Mouse (Mus musculus) CD4-positive, CD25-positive, alpha-beta regulatory T cell, adult 9 weeks (primary cell): Measurements from ENCODE around the gene Izumo1. TPM values are rescaled to one million over a fixed set of nuclear protein-coding genes. Genes with fewer than 3 reads are reported as not detected.

Experiments
- polyA plus RNA-seq: library from polyadenylated mRNA; unstranded; fragments of 100-300 nt; shearing (Covaris generic); gene quantifications from one replicate; pipeline ENCODE4 v1.2.1, GENCODE M21; 2017

Izumo1 gene
- not detected for polyA plus RNA-seq

DNA sequence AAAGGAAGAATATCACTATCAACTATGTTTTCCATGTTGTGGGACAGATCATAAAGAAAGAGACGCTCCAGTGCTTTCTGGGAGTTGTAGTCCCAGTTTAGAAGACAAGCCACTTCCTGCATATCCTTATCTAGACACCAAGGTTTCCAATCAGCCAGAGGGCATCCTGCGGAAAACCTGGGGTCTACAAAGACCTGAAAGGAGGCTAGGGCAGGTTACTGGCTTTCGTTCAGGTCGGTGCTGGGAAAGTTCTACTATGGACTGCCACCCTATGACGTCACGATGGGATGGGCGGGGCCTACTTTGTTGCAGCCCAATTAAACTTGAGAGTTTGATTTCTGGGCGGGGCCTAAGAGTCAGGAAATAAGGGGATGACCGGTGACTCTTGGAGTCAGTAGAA lies at the start of gene Izumo1:
Gene Izumo1, plus strand, starts transcription at position 369 of the 400 bp plus-strand sequence.

DNA sequence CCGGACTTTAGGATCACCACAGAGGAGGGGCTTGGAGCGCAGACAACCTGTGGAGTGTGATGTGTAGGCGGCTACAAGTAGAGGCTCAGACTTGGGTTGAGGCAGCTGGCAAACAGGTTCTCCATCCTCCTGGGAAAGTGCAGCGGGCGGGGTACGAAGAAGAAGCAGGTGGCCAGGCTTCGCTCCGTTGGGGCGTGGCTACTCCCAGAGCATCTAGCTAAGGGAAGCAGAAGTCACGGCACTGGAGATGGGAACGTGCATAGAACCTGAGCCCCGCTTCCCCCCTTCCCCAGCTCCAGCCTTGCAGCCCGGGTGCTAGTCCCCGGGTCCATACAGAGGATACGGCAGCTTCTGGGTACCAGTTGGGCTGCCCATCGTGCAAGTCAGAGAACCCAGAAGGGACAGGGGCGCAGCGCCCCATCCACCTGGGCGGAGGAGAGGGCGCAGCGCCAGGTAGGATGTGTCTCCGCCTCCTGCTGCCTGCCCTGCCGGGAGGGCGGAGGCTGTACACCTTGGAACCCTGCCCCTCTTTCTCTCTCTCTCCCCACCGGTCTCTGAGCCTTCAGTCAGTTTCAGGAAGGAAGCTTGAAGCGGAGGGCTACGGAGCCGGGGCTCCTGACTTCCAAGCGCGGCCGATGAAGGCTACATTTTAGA lies 4.4 kb upstream of the Izumo1 start, which contains the start of gene Fut1:
Gene Fut1, plus strand, starts transcription at position 248 of the 654 bp plus-strand sequence.

DNA sequence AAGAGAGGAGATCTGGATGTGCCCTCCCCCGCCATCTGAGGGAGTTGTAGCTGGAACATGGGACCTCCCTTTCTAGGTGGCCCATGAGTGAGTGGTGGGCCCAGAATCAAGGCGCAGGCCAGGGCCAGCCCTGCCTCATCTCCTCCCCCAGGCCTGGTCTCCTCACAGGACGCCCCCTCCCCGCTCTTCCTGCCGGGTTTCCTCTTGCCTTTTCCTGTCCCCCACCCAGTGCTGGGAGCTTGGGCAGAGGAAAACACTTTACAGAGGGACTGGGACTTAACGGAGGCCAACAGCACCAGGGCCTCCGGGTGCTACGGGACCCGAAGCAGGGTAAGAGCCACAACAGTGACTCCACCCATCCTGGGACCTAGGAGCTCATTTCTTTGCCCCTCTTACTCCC lies 5.7 kb downstream of the Izumo1 start, which contains the start of gene Rasip1:
Gene Rasip1, plus strand, starts transcription at position 228 of the 400 bp plus-strand sequence.

DNA sequence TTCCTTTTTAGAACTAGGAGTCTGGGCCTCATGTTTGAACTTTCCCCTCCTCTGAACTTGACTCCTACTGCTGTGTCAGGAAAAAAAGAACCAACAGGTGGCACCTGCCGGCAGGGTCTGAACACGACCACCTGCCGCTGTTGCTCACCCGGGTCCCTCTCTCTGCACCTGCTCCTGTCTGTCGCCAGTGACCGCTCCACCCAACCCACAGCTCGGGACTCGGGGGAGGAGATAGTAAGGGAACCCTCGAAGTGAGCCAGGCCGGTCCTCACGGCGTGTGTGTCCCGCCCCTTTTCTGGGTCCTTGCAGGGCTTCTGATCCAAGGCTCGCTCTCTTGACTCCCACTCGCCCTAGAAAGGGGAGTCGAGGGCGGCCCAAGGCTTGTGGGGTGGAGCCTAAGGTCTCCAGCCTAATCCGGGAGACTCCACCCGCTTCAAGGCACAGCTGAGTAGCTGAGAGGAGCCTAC lies 18.0 kb downstream of the Izumo1 start, which contains the start of gene Mamstr:
Gene Mamstr, plus strand, starts transcription at position 417 of the 467 bp plus-strand sequence.

DNA sequence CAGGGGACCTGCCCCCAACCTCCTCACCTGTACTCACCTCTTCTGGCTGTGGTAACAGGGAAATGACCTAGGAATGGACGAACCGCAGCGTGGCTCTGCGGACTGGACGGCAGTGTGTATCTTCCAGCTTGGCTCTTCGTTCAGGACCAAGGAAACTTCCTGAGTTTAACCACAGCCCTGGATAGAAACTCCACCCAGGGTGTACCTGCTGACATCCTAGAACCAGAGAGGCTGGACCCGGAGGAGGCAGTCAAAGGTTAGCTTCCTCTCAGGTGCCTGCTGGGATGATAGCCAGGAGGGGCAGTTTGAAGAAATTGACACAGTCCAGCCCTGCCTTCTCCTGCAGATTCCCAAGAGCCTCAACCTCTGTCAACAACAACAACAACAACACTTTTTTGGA lies 44.5 kb downstream of the Izumo1 start, which contains the start of gene Fut2:
Gene Fut2, minus strand, starts transcription at position 234 of the 400 bp plus-strand sequence.

Other genes starting within 250 kb of the Izumo1 start
- gene Snrnp70, start 226.1 kb upstream of the Izumo1 start, polyA plus RNA-seq = 241 TPM
- not detected for gene Kcna7, start 216.2 kb upstream of the Izumo1 start, polyA plus RNA-seq
- gene Ntf5, start 208.1 kb upstream of the Izumo1 start, polyA plus RNA-seq = 0.41 TPM
- gene Lhb, start 201.0 kb upstream of the Izumo1 start, polyA plus RNA-seq = not detected
- gene Gys1, start 187.0 kb upstream of the Izumo1 start, polyA plus RNA-seq = 16.5 TPM
- 77.4 TPM for gene Ruvbl2, start 183.7 kb upstream of the Izumo1 start, polyA plus RNA-seq
- gene Ftl1, start 161.9 kb upstream of the Izumo1 start, polyA plus RNA-seq = 2,511 TPM
- 228 TPM for gene Bax, start 154.9 kb upstream of the Izumo1 start, polyA plus RNA-seq
- 1.4 TPM for gene Tulp2, start 139.9 kb upstream of the Izumo1 start, polyA plus RNA-seq
- 0.68 TPM for gene Gm45808, start 135.0 kb upstream of the Izumo1 start, polyA plus RNA-seq
- gene Dhdh, start 133.0 kb upstream of the Izumo1 start, polyA plus RNA-seq = 0.88 TPM
- gene Nucb1, start 111.4 kb upstream of the Izumo1 start, polyA plus RNA-seq = 262 TPM
- 74.3 TPM for gene Ppp1r15a, start 95.5 kb upstream of the Izumo1 start, polyA plus RNA-seq
- 1.0 TPM for gene Plekha4, start 95.5 kb upstream of the Izumo1 start, polyA plus RNA-seq
- gene Hsd17b14, start 66.9 kb upstream of the Izumo1 start, polyA plus RNA-seq = 1.2 TPM
- 84.3 TPM for gene Bcat2, start 51.7 kb upstream of the Izumo1 start, polyA plus RNA-seq
- not detected for gene Fgf21, start 6.3 kb upstream of the Izumo1 start, polyA plus RNA-seq
- gene Fut1, start 4.5 kb upstream of the Izumo1 start, polyA plus RNA-seq = not detected
- 0.51 TPM for gene Rasip1, start 5.7 kb downstream of the Izumo1 start, polyA plus RNA-seq
- gene Mamstr, start 18.2 kb downstream of the Izumo1 start, polyA plus RNA-seq = 1.3 TPM
- 0.25 TPM for gene Fut2, start 44.6 kb downstream of the Izumo1 start, polyA plus RNA-seq
- gene Ntn5, start 62.2 kb downstream of the Izumo1 start, polyA plus RNA-seq = not detected
- 0.16 TPM for gene Sec1, start 72.6 kb downstream of the Izumo1 start, polyA plus RNA-seq
- gene Car11, start 78.0 kb downstream of the Izumo1 start, polyA plus RNA-seq = 8.2 TPM
- 11.2 TPM for gene Dbp, start 83.3 kb downstream of the Izumo1 start, polyA plus RNA-seq
- 2,128 TPM for gene Rpl18, start 93.6 kb downstream of the Izumo1 start, polyA plus RNA-seq
- 40.0 TPM for gene Sphk2, start 96.2 kb downstream of the Izumo1 start, polyA plus RNA-seq
- gene Fam83e, start 99.4 kb downstream of the Izumo1 start, polyA plus RNA-seq = 0.35 TPM
- not detected for gene Spaca4, start 104.0 kb downstream of the Izumo1 start, polyA plus RNA-seq
- gene Lmtk3, start 161.9 kb downstream of the Izumo1 start, polyA plus RNA-seq = 0.07 TPM
- gene Sult2b1, start 162.9 kb downstream of the Izumo1 start, polyA plus RNA-seq = 3.8 TPM
- 25.0 TPM for gene Cyth2, start 192.8 kb downstream of the Izumo1 start, polyA plus RNA-seq
- 0.11 TPM for gene Kcnj14, start 203.0 kb downstream of the Izumo1 start, polyA plus RNA-seq
- 43.8 TPM for gene Grwd1, start 209.1 kb downstream of the Izumo1 start, polyA plus RNA-seq